Mouse (Mus musculus): ENCODE data around the gene Sfi1.
"Not testable (repeated sequence)": the region's sequence is repeated elsewhere in the genome, so short reads cannot be mapped to it uniquely, and the experiment has no call there.

- TF ChIP-seq CTCF (conservative IDR thresholded peaks at IDR 0.05; ENCODE audit: low read length); POU5F1 (IDR thresholded peaks at IDR 0.05; ENCODE audit: borderline replicate concordance, low read length); NANOG (IDR thresholded peaks at IDR 0.05; ENCODE audit: borderline replicate concordance, low read length): not testable (repeated sequence)
Observed at GRCm38 (mm10) chr11:3167571-3168001, 25.7 kb downstream of the Sfi1 start.
